Mouse (Mus musculus): ENCODE measurements at regions not wholly inside any gene's neighbourhood (a gene's known extent, or its start where the extent isn't known, plus 50 kb on each side); places are given as distances from the start of the nearest gene placed in this dataset.

GRCm38 (mm10) chr3:17319931-17320330 is 628.3 kb upstream of the Cypt12 start:
- H3K4me3 ChIP-seq (ENCODE audit: low read length): no peak overlapping the region

GRCm38 (mm10) chr3:17322266-17322665 is 625.9 kb upstream of the Cypt12 start:
- no peak overlapping the region for H3K9ac ChIP-seq (replicated peaks; ENCODE audit: low read length)
- no peaks in the 10 kb centered on the region for H3K9me3 ChIP-seq (ENCODE audit: low read length)
- H3K4me3 ChIP-seq (ENCODE audit: low read length): no peak overlapping the region
- no peak overlapping the region for H3K4me2 ChIP-seq (replicated peaks; ENCODE audit: low read depth, low read length)
- no peak for ATAC-seq (ENCODE audit: low FRiP score, low TSS enrichment)
- H3K27me3 ChIP-seq (ENCODE audit: insufficient read depth, low read length): no peaks in the 10 kb centered on the region
- H3K4me1 ChIP-seq (ENCODE audit: insufficient read depth, low read length): no peaks in the 10 kb centered on the region
- H3K27ac ChIP-seq (ENCODE audit: low read length): no peak overlapping the region
- WGBS: 58% methylated on average over 2 of the region's 2 CpGs
- H3K36me3 ChIP-seq (ENCODE audit: insufficient read depth, low read length): no peaks in the 10 kb centered on the region

More at GRCm38 (mm10) chr3:17319931-17320330, 628.3 kb upstream of the Cypt12 start:
- WGBS: 72% methylated on average over 5 of the region's 5 CpGs
- Histone ChIP-seq H3K9ac (replicated peaks; ENCODE audit: low read length) (no peak overlapping the region), H3K4me2 (replicated peaks; ENCODE audit: low read depth, low read length) (no peak overlapping the region), H3K9me3 (ENCODE audit: low read length) (no peaks in the 10 kb centered on the region), H3K27me3 (ENCODE audit: insufficient read depth, low read length) (no peaks in the 10 kb centered on the region), H3K4me1 (ENCODE audit: insufficient read depth, low read length) (no peaks in the 10 kb centered on the region), H3K27ac (ENCODE audit: low read length) (no peak overlapping the region), H3K36me3 (ENCODE audit: insufficient read depth, low read length) (no peaks in the 10 kb centered on the region)
- ATAC-seq (ENCODE audit: low FRiP score, low TSS enrichment): no peak

GRCm38 (mm10) chr3:17324816-17325215 is 623.4 kb upstream of the Cypt12 start:
- no peak for ATAC-seq (ENCODE audit: low FRiP score, low TSS enrichment)
- WGBS: 71% methylated on average over 7 of the region's 7 CpGs
- no peak overlapping the region for H3K4me2 ChIP-seq (replicated peaks; ENCODE audit: low read depth, low read length)
- H3K36me3 ChIP-seq (ENCODE audit: insufficient read depth, low read length): no peaks in the 10 kb centered on the region
- no peaks in the 10 kb centered on the region for H3K27me3 ChIP-seq (ENCODE audit: insufficient read depth, low read length)
- no peaks in the 10 kb centered on the region for H3K4me1 ChIP-seq (ENCODE audit: insufficient read depth, low read length)
- no peak overlapping the region for H3K9ac ChIP-seq (replicated peaks; ENCODE audit: low read length)
- no peak overlapping the region for H3K4me3 ChIP-seq (ENCODE audit: low read length)
- no peak overlapping the region for H3K27ac ChIP-seq (ENCODE audit: low read length)
- no peaks in the 10 kb centered on the region for H3K9me3 ChIP-seq (ENCODE audit: low read length)

GRCm38 (mm10) chr3:17325821-17326220 is 622.4 kb upstream of the Cypt12 start:
- no peaks in the 10 kb centered on the region for H3K27me3 ChIP-seq (ENCODE audit: insufficient read depth, low read length)
- no peak overlapping the region for H3K27ac ChIP-seq (ENCODE audit: low read length)
- H3K36me3 ChIP-seq (ENCODE audit: insufficient read depth, low read length): no peaks in the 10 kb centered on the region
- no peak overlapping the region for H3K4me3 ChIP-seq (ENCODE audit: low read length)
- no peaks in the 10 kb centered on the region for H3K4me1 ChIP-seq (ENCODE audit: insufficient read depth, low read length)
- no peak for ATAC-seq (ENCODE audit: low FRiP score, low TSS enrichment)
- no peaks in the 10 kb centered on the region for H3K9me3 ChIP-seq (ENCODE audit: low read length)
- 91% methylated on average over 2 of the region's 2 CpGs for WGBS
- H3K4me2 ChIP-seq (replicated peaks; ENCODE audit: low read depth, low read length): no peak overlapping the region
- no peak overlapping the region for H3K9ac ChIP-seq (replicated peaks; ENCODE audit: low read length)

- no peak for ATAC-seq (ENCODE audit: low FRiP score, low TSS enrichment)
- Histone ChIP-seq H3K9ac (replicated peaks; ENCODE audit: low read length) (no peak overlapping the region), H3K4me2 (replicated peaks; ENCODE audit: low read depth, low read length) (no peak overlapping the region), H3K9me3 (ENCODE audit: low read length) (no peaks in the 10 kb centered on the region), H3K4me3 (ENCODE audit: low read length) (no peak overlapping the region), H3K27me3 (ENCODE audit: insufficient read depth, low read length) (no peaks in the 10 kb centered on the region), H3K4me1 (ENCODE audit: insufficient read depth, low read length) (no peaks in the 10 kb centered on the region), H3K36me3 (ENCODE audit: insufficient read depth, low read length) (no peaks in the 10 kb centered on the region), H3K27ac (ENCODE audit: low read length) (no peak overlapping the region)
- 94% methylated on average over 8 of the region's 8 CpGs for WGBS
Observed at GRCm38 (mm10) chr3:17326292-17326691, 621.9 kb upstream of the Cypt12 start.

- no peaks in the 10 kb centered on the region for H3K27me3 ChIP-seq (ENCODE audit: insufficient read depth, low read length)
- H3K4me1 ChIP-seq (ENCODE audit: insufficient read depth, low read length): no peaks in the 10 kb centered on the region
- no peak for ATAC-seq (ENCODE audit: low FRiP score, low TSS enrichment)
- WGBS: 77% methylated on average over 4 of the region's 4 CpGs
- no peaks in the 10 kb centered on the region for H3K9me3 ChIP-seq (ENCODE audit: low read length)
- no peak overlapping the region for H3K4me3 ChIP-seq (ENCODE audit: low read length)
- no peak overlapping the region for H3K4me2 ChIP-seq (replicated peaks; ENCODE audit: low read depth, low read length)
- H3K27ac ChIP-seq (ENCODE audit: low read length): no peak overlapping the region
- no peak overlapping the region for H3K9ac ChIP-seq (replicated peaks; ENCODE audit: low read length)
- H3K36me3 ChIP-seq (ENCODE audit: insufficient read depth, low read length): no peaks in the 10 kb centered on the region
Observed at GRCm38 (mm10) chr3:17326774-17327173, 621.4 kb upstream of the Cypt12 start.

GRCm38 (mm10) chr3:17327706-17328105 is 620.5 kb upstream of the Cypt12 start:
- WGBS: 78% methylated on average over 4 of the region's 4 CpGs
- Histone ChIP-seq H3K36me3 (ENCODE audit: insufficient read depth, low read length) (no peaks in the 10 kb centered on the region), H3K9me3 (ENCODE audit: low read length) (no peaks in the 10 kb centered on the region), H3K27me3 (ENCODE audit: insufficient read depth, low read length) (no peaks in the 10 kb centered on the region), H3K4me2 (replicated peaks; ENCODE audit: low read depth, low read length) (no peak overlapping the region), H3K9ac (replicated peaks; ENCODE audit: low read length) (no peak overlapping the region), H3K4me1 (ENCODE audit: insufficient read depth, low read length) (no peaks in the 10 kb centered on the region), H3K27ac (ENCODE audit: low read length) (no peak overlapping the region), H3K4me3 (ENCODE audit: low read length) (no peak overlapping the region)
- ATAC-seq (ENCODE audit: low FRiP score, low TSS enrichment): no peak

GRCm38 (mm10) chr3:17329411-17329810 is 618.8 kb upstream of the Cypt12 start:
- Histone ChIP-seq H3K4me2 (replicated peaks; ENCODE audit: low read depth, low read length) (no peak overlapping the region), H3K27me3 (ENCODE audit: insufficient read depth, low read length) (no peaks in the 10 kb centered on the region), H3K27ac (ENCODE audit: low read length) (no peak overlapping the region), H3K9me3 (ENCODE audit: low read length) (no peaks in the 10 kb centered on the region), H3K4me3 (ENCODE audit: low read length) (no peak overlapping the region), H3K9ac (replicated peaks; ENCODE audit: low read length) (no peak overlapping the region), H3K4me1 (ENCODE audit: insufficient read depth, low read length) (no peaks in the 10 kb centered on the region), H3K36me3 (ENCODE audit: insufficient read depth, low read length) (no peaks in the 10 kb centered on the region)
- WGBS: 71% methylated on average over 4 of the region's 4 CpGs
- no peak for ATAC-seq (ENCODE audit: low FRiP score, low TSS enrichment)

GRCm38 (mm10) chr3:17330429-17331373 is 617.5 kb upstream of the Cypt12 start:
- 62% methylated on average over 6 of the region's 6 CpGs for WGBS
- no peak overlapping the region for H3K4me2 ChIP-seq (replicated peaks; ENCODE audit: low read depth, low read length)
- H3K9ac ChIP-seq (replicated peaks; ENCODE audit: low read length): no peak overlapping the region
- no peaks in the 10 kb centered on the region for H3K27me3 ChIP-seq (ENCODE audit: insufficient read depth, low read length)
- no peaks in the 10 kb centered on the region for H3K9me3 ChIP-seq (ENCODE audit: low read length)
- ATAC-seq (ENCODE audit: low FRiP score, low TSS enrichment): no peak
- no peaks in the 10 kb centered on the region for H3K36me3 ChIP-seq (ENCODE audit: insufficient read depth, low read length)
- no peaks in the 10 kb centered on the region for H3K4me1 ChIP-seq (ENCODE audit: insufficient read depth, low read length)
- H3K27ac ChIP-seq (ENCODE audit: low read length): no peak overlapping the region
- no peak overlapping the region for H3K4me3 ChIP-seq (ENCODE audit: low read length)

GRCm38 (mm10) chr3:17360253-17360652 is 588.0 kb upstream of the Cypt12 start:
- H3K27ac ChIP-seq (ENCODE audit: low read length): no peak overlapping the region
- no peaks in the 10 kb centered on the region for H3K9me3 ChIP-seq (ENCODE audit: low read length)
- no peak overlapping the region for H3K9ac ChIP-seq (replicated peaks; ENCODE audit: low read length)
- ATAC-seq (ENCODE audit: low FRiP score, low TSS enrichment): no peak
- no peaks in the 10 kb centered on the region for H3K27me3 ChIP-seq (ENCODE audit: insufficient read depth, low read length)
- H3K36me3 ChIP-seq (ENCODE audit: insufficient read depth, low read length): no peaks in the 10 kb centered on the region
- no peaks in the 10 kb centered on the region for H3K4me1 ChIP-seq (ENCODE audit: insufficient read depth, low read length)
- no peak overlapping the region for H3K4me3 ChIP-seq (ENCODE audit: low read length)
- no peak overlapping the region for H3K4me2 ChIP-seq (replicated peaks; ENCODE audit: low read depth, low read length)
- WGBS: 85% methylated on average over 3 of the region's 3 CpGs

Data from kidney, embryonic 16.5 days (tissue).